Mouse (Mus musculus): ENCODE measurements at regions not wholly inside any gene's neighbourhood (a gene's known extent, or its start where the extent isn't known, plus 50 kb on each side); places are given as distances from the start of the nearest gene placed in this dataset.

GRCm38 (mm10) chr5:53381492-53382199 lies 84.3 kb upstream of the Rbpj start:
- peak; percentile 86 for DNase-seq (ENCODE audit: low read depth)

GRCm38 (mm10) chr5:53384026-53384425 lies 81.9 kb upstream of the Rbpj start:
- DNase-seq (ENCODE audit: low read depth): no peak

- DNase-seq (ENCODE audit: low read depth): peak; percentile 34
Measured at GRCm38 (mm10) chr5:53385513-53386148, 80.3 kb upstream of the Rbpj start.

GRCm38 (mm10) chr5:53393571-53393970 lies 72.4 kb upstream of the Rbpj start:
- no peak for DNase-seq (ENCODE audit: low read depth)

- no peak for DNase-seq (ENCODE audit: low read depth)
Measured at GRCm38 (mm10) chr5:53394560-53394959, 71.4 kb upstream of the Rbpj start.

GRCm38 (mm10) chr5:53398428-53399058 lies 67.4 kb upstream of the Rbpj start:
- no peak for DNase-seq (ENCODE audit: low read depth)

GRCm38 (mm10) chr5:53401093-53401492 lies 64.9 kb upstream of the Rbpj start:
- no peak for DNase-seq (ENCODE audit: low read depth)

GRCm38 (mm10) chr5:53402022-53402421 lies 63.9 kb upstream of the Rbpj start:
- peak; percentile 27 for DNase-seq (ENCODE audit: low read depth)

GRCm38 (mm10) chr5:53402619-53403151 lies 63.3 kb upstream of the Rbpj start:
- peak; percentile 72 for DNase-seq (ENCODE audit: low read depth)

GRCm38 (mm10) chr5:53405929-53406328 lies 60.0 kb upstream of the Rbpj start:
- DNase-seq (ENCODE audit: low read depth): no peak

GRCm38 (mm10) chr5:53407646-53408045 lies 58.3 kb upstream of the Rbpj start:
- DNase-seq (ENCODE audit: low read depth): no peak

- DNase-seq (ENCODE audit: low read depth): no peak
Measured at GRCm38 (mm10) chr5:53408235-53408634, 57.7 kb upstream of the Rbpj start.

GRCm38 (mm10) chr5:53409740-53410139 lies 56.2 kb upstream of the Rbpj start:
- no peak for DNase-seq (ENCODE audit: low read depth)

GRCm38 (mm10) chr5:53412391-53413075 lies 53.4 kb upstream of the Rbpj start:
- peak; percentile 66 for DNase-seq (ENCODE audit: low read depth)

GRCm38 (mm10) chr5:53413677-53414076 lies 52.3 kb upstream of the Rbpj start:
- DNase-seq (ENCODE audit: low read depth): no peak

GRCm38 (mm10) chr5:53415472-53415871 lies 50.5 kb upstream of the Rbpj start:
- no peak for DNase-seq (ENCODE audit: low read depth)
